Mouse (Mus musculus): Measurements from ENCODE around the gene Pecr. TPM values are rescaled to one million over a fixed set of nuclear protein-coding genes. Genes with fewer than 3 reads are reported as not detected.
"Not testable (repeated sequence)": the region's sequence is repeated elsewhere in the genome, so short reads cannot be mapped to it uniquely, and the experiment has no call there.

The Pecr gene
- polyA plus RNA-seq, 1 experiment from 2014 or later = 14.0 TPM

- H3K27me3 ChIP-seq (ENCODE audit: control insufficient read depth, insufficient read depth, low read length); H3K4me2 ChIP-seq (replicated peaks; ENCODE audit: low read depth, low read length); H3K4me3 ChIP-seq (ENCODE audit: low read depth, low read length); DNase-seq (ENCODE audit: low spot score); H3K4me1 ChIP-seq (replicated peaks; ENCODE audit: control insufficient read depth, insufficient read depth, low read length); H3K9ac ChIP-seq (ENCODE audit: low read depth, low read length); H3K36me3 ChIP-seq (ENCODE audit: control insufficient read depth, insufficient read depth, low read length); H3K9me3 ChIP-seq (ENCODE audit: control insufficient read depth, low read length); H3K27ac ChIP-seq (ENCODE audit: low read depth, low read length); ATAC-seq (ENCODE audit: low FRiP score): not testable (repeated sequence)
- WGBS = 50% methylated on average over 9 of the region's 9 CpGs
Measured at GRCm38 (mm10) chr1:72248226-72248737, 35.8 kb downstream of the Pecr start.

GRCm38 (mm10) chr1:72244317-72245036 lies 39.6 kb downstream of the Pecr start:
- Histone ChIP-seq H3K4me1 (replicated peaks; ENCODE audit: control insufficient read depth, insufficient read depth, low read length) (no peaks in the 10 kb centered on the region), H3K4me3 (ENCODE audit: low read depth, low read length) (no peak overlapping the region), H3K9ac (ENCODE audit: low read depth, low read length) (no peak overlapping the region), H3K36me3 (ENCODE audit: control insufficient read depth, insufficient read depth, low read length) (no peaks in the 10 kb centered on the region), H3K4me2 (replicated peaks; ENCODE audit: low read depth, low read length) (peak overlapping the region; percentile 49; the same call in 1 of the 2 replicates), H3K27ac (ENCODE audit: low read depth, low read length) (peak overlapping the region; percentile 65), H3K27me3 (ENCODE audit: control insufficient read depth, insufficient read depth, low read length) (no peaks in the 10 kb centered on the region), H3K9me3 (ENCODE audit: control insufficient read depth, low read length) (no peaks in the 10 kb centered on the region)
- peak; percentile 72 for DNase-seq (ENCODE audit: low spot score)
- peak; percentile 91 for ATAC-seq (ENCODE audit: low FRiP score)
- 1% methylated on average over 12 of the region's 12 CpGs for WGBS

- under 1% methylated on average over 45 of the region's 47 CpGs for WGBS
- peak; percentile 96 for ATAC-seq (ENCODE audit: low FRiP score)
- H3K4me3 ChIP-seq (ENCODE audit: low read depth, low read length) = peak overlapping the region; percentile 29
Measured at GRCm38 (mm10) chr1:72243656-72244316, 40.3 kb downstream of the Pecr start.

GRCm38 (mm10) chr1:72242581-72243143 lies 41.5 kb downstream of the Pecr start:
- H3K4me1 ChIP-seq (replicated peaks; ENCODE audit: control insufficient read depth, insufficient read depth, low read length) = no peaks in the 10 kb centered on the region
- no peak overlapping the region for H3K4me3 ChIP-seq (ENCODE audit: low read depth, low read length)
- no peaks in the 10 kb centered on the region for H3K9me3 ChIP-seq (ENCODE audit: control insufficient read depth, low read length)
- no peaks in the 10 kb centered on the region for H3K27me3 ChIP-seq (ENCODE audit: control insufficient read depth, insufficient read depth, low read length)
- H3K27ac ChIP-seq (ENCODE audit: low read depth, low read length) = no peak overlapping the region
- H3K36me3 ChIP-seq (ENCODE audit: control insufficient read depth, insufficient read depth, low read length) = no peaks in the 10 kb centered on the region
- WGBS = 89% methylated on average over 5 of the region's 5 CpGs
- DNase-seq (ENCODE audit: low spot score) (no peak), ATAC-seq (ENCODE audit: low FRiP score) (no peak)
- H3K4me2 ChIP-seq (replicated peaks; ENCODE audit: low read depth, low read length) = no peak overlapping the region
- H3K9ac ChIP-seq (ENCODE audit: low read depth, low read length) = no peak overlapping the region

More at GRCm38 (mm10) chr1:72243656-72244316, 40.3 kb downstream of the Pecr start:
- peak overlapping the region; percentile 49 for H3K4me2 ChIP-seq (replicated peaks; ENCODE audit: low read depth, low read length)
- H3K27ac ChIP-seq (ENCODE audit: low read depth, low read length) = peak overlapping the region; percentile 92
- no peaks in the 10 kb centered on the region for H3K4me1 ChIP-seq (replicated peaks; ENCODE audit: control insufficient read depth, insufficient read depth, low read length)
- peak; percentile 97 for DNase-seq (ENCODE audit: low spot score)
- H3K36me3 ChIP-seq (ENCODE audit: control insufficient read depth, insufficient read depth, low read length) = no peaks in the 10 kb centered on the region
- peak overlapping the region; percentile 91 for H3K9ac ChIP-seq (ENCODE audit: low read depth, low read length)
- H3K27me3 ChIP-seq (ENCODE audit: control insufficient read depth, insufficient read depth, low read length) = no peaks in the 10 kb centered on the region
- H3K9me3 ChIP-seq (ENCODE audit: control insufficient read depth, low read length) = no peaks in the 10 kb centered on the region

GRCm38 (mm10) chr1:72239113-72239512 lies 45.0 kb downstream of the Pecr start:
- WGBS = 88% methylated on average over 3 of the region's 3 CpGs
- H3K4me2 ChIP-seq (replicated peaks; ENCODE audit: low read depth, low read length); H3K9me3 ChIP-seq (ENCODE audit: control insufficient read depth, low read length); H3K27ac ChIP-seq (ENCODE audit: low read depth, low read length); H3K9ac ChIP-seq (ENCODE audit: low read depth, low read length); H3K4me1 ChIP-seq (replicated peaks; ENCODE audit: control insufficient read depth, insufficient read depth, low read length); DNase-seq (ENCODE audit: low spot score); H3K27me3 ChIP-seq (ENCODE audit: control insufficient read depth, insufficient read depth, low read length); H3K4me3 ChIP-seq (ENCODE audit: low read depth, low read length); ATAC-seq (ENCODE audit: low FRiP score); H3K36me3 ChIP-seq (ENCODE audit: control insufficient read depth, insufficient read depth, low read length): not testable (repeated sequence)

GRCm38 (mm10) chr1:72238016-72238580 lies 46.0 kb downstream of the Pecr start:
- H3K9ac ChIP-seq (ENCODE audit: low read depth, low read length) = no peak overlapping the region
- 67% methylated on average over 10 of the region's 10 CpGs for whole genome bisulfite sequencing
- DNase-seq (ENCODE audit: low spot score) = no peak

GRCm38 (mm10) chr1:72237007-72237775 lies 46.9 kb downstream of the Pecr start:
- DNase-seq (ENCODE audit: low spot score) (no peak), ATAC-seq (ENCODE audit: low FRiP score) (peak; percentile 57; the same call in 1 of the 2 replicates)
- Histone ChIP-seq H3K36me3 (ENCODE audit: control insufficient read depth, insufficient read depth, low read length) (no peaks in the 10 kb centered on the region), H3K4me1 (replicated peaks; ENCODE audit: control insufficient read depth, insufficient read depth, low read length) (no peaks in the 10 kb centered on the region), H3K4me2 (replicated peaks; ENCODE audit: low read depth, low read length) (no peak overlapping the region), H3K9ac (ENCODE audit: low read depth, low read length) (no peak overlapping the region), H3K9me3 (ENCODE audit: control insufficient read depth, low read length) (no peaks in the 10 kb centered on the region), H3K27ac (ENCODE audit: low read depth, low read length) (no peak overlapping the region), H3K27me3 (ENCODE audit: control insufficient read depth, insufficient read depth, low read length) (no peaks in the 10 kb centered on the region), H3K4me3 (ENCODE audit: low read depth, low read length) (no peak overlapping the region)
- 8% methylated on average over 11 of the region's 13 CpGs for WGBS

More at GRCm38 (mm10) chr1:72238016-72238580, 46.0 kb downstream of the Pecr start:
- Histone ChIP-seq H3K27me3 (ENCODE audit: control insufficient read depth, insufficient read depth, low read length) (no peaks in the 10 kb centered on the region), H3K27ac (ENCODE audit: low read depth, low read length) (no peak overlapping the region), H3K36me3 (ENCODE audit: control insufficient read depth, insufficient read depth, low read length) (no peaks in the 10 kb centered on the region), H3K9me3 (ENCODE audit: control insufficient read depth, low read length) (no peaks in the 10 kb centered on the region), H3K4me3 (ENCODE audit: low read depth, low read length) (no peak overlapping the region), H3K4me1 (replicated peaks; ENCODE audit: control insufficient read depth, insufficient read depth, low read length) (no peaks in the 10 kb centered on the region), H3K4me2 (replicated peaks; ENCODE audit: low read depth, low read length) (no peak overlapping the region)
- ATAC-seq (ENCODE audit: low FRiP score) = no peak

GRCm38 (mm10) chr1:72236363-72237006 lies 47.6 kb downstream of the Pecr start:
- H3K4me3 ChIP-seq (ENCODE audit: low read depth, low read length) = peak overlapping the region; percentile 49
- WGBS = under 1% methylated on average over 35 of the region's 50 CpGs

More at GRCm38 (mm10) chr1:72236363-72237006, 47.6 kb downstream of the Pecr start:
- not testable (repeated sequence) for H3K9me3 ChIP-seq (ENCODE audit: control insufficient read depth, low read length); H3K4me1 ChIP-seq (replicated peaks; ENCODE audit: control insufficient read depth, insufficient read depth, low read length); H3K27me3 ChIP-seq (ENCODE audit: control insufficient read depth, insufficient read depth, low read length); H3K36me3 ChIP-seq (ENCODE audit: control insufficient read depth, insufficient read depth, low read length)
- peak overlapping the region; percentile 75 for H3K4me2 ChIP-seq (replicated peaks; ENCODE audit: low read depth, low read length)
- ATAC-seq (ENCODE audit: low FRiP score) = peak; percentile 88
- DNase-seq (ENCODE audit: low spot score) = peak; percentile 82
- H3K27ac ChIP-seq (ENCODE audit: low read depth, low read length) = peak overlapping the region; percentile 67
- H3K9ac ChIP-seq (ENCODE audit: low read depth, low read length) = peak overlapping the region; percentile 64
